Mouse (Mus musculus): ENCODE data around the gene Parp3.

Gene Parp3

GRCm38 (mm10) chr9:106457163-106457559 lies 19.6 kb downstream of the Parp3 start:
- no peak for ATAC-seq (ENCODE audit: low TSS enrichment)

- no peak for ATAC-seq (ENCODE audit: low TSS enrichment)
Measured at GRCm38 (mm10) chr9:106456325-106457162, 20.2 kb downstream of the Parp3 start.

GRCm38 (mm10) chr9:106454888-106455681 lies 21.7 kb downstream of the Parp3 start:
- ATAC-seq (ENCODE audit: low TSS enrichment), result peak; percentile 38

GRCm38 (mm10) chr9:106454071-106454761 lies 22.5 kb downstream of the Parp3 start:
- peak; percentile 5; the same call in 1 of the 2 replicates for ATAC-seq (ENCODE audit: low TSS enrichment)

GRCm38 (mm10) chr9:106453271-106454070 lies 23.3 kb downstream of the Parp3 start, which contains the start of gene Pcbp4:
TSS of gene Pcbp4 (plus strand) at chr9:106453291.
- ATAC-seq (ENCODE audit: low TSS enrichment), result peak; percentile 13; the same call in 1 of the 2 replicates

- no peak for ATAC-seq (ENCODE audit: low TSS enrichment)
Measured at GRCm38 (mm10) chr9:106452821-106453220, 23.9 kb downstream of the Parp3 start.

GRCm38 (mm10) chr9:106452351-106452750 lies 24.4 kb downstream of the Parp3 start:
- ATAC-seq (ENCODE audit: low TSS enrichment), result no peak

GRCm38 (mm10) chr9:106451899-106452298 lies 24.9 kb downstream of the Parp3 start:
- no peak for ATAC-seq (ENCODE audit: low TSS enrichment)

- ATAC-seq (ENCODE audit: low TSS enrichment), result no peak
Measured at GRCm38 (mm10) chr9:106451298-106451697, 25.5 kb downstream of the Parp3 start.

GRCm38 (mm10) chr9:106450661-106451060 lies 26.1 kb downstream of the Parp3 start:
- ATAC-seq (ENCODE audit: low TSS enrichment), result no peak

GRCm38 (mm10) chr9:106449947-106450346 lies 26.8 kb downstream of the Parp3 start:
- no peak for ATAC-seq (ENCODE audit: low TSS enrichment)

- peak; percentile 58 for ATAC-seq (ENCODE audit: low TSS enrichment)
Measured at GRCm38 (mm10) chr9:106448498-106449031, 28.2 kb downstream of the Parp3 start.

GRCm38 (mm10) chr9:106447951-106448350 lies 28.8 kb downstream of the Parp3 start:
- ATAC-seq (ENCODE audit: low TSS enrichment), result no peak

GRCm38 (mm10) chr9:106447348-106447747 lies 29.4 kb downstream of the Parp3 start, which contains the start of the genes Abhd14b and Abhd14a:
TSS of gene Abhd14b (plus strand) at chr9:106447459.
TSS of gene Abhd14a (minus strand) at chr9:106447678.
- ATAC-seq (ENCODE audit: low TSS enrichment), result peak; percentile 79

- ATAC-seq (ENCODE audit: low TSS enrichment), result no peak
Measured at GRCm38 (mm10) chr9:106444836-106445235, 31.9 kb downstream of the Parp3 start.

GRCm38 (mm10) chr9:106442680-106443079 lies 34.1 kb downstream of the Parp3 start:
- no peak for ATAC-seq (ENCODE audit: low TSS enrichment)

- no peak for ATAC-seq (ENCODE audit: low TSS enrichment)
Measured at GRCm38 (mm10) chr9:106436566-106436965, 40.2 kb downstream of the Parp3 start.

- 0 out of 2 replicates have a peak, but pooled peaks have one; percentile 13 for ATAC-seq (ENCODE audit: low TSS enrichment)
Measured at GRCm38 (mm10) chr9:106433389-106433788, 43.4 kb downstream of the Parp3 start.

- no peak for ATAC-seq (ENCODE audit: low TSS enrichment)
Measured at GRCm38 (mm10) chr9:106430015-106430264, 46.8 kb downstream of the Parp3 start.

GRCm38 (mm10) chr9:106429221-106430014 lies 47.3 kb downstream of the Parp3 start, which contains the start of gene Rpl29:
TSS of gene Rpl29 (plus strand) at chr9:106429454.
- peak; percentile 78 for ATAC-seq (ENCODE audit: low TSS enrichment)

All from frontal cortex, adult (tissue).